Mouse (Mus musculus): ENCODE data around the gene Klrb1c. TPM values are rescaled to one million over a fixed set of nuclear protein-coding genes. Genes with fewer than 3 reads are reported as not detected.
A peak's percentile ranks its signal among the peaks of the same experiment; 100 is the strongest.
"Not testable (repeated sequence)": the region's sequence is repeated elsewhere in the genome, so short reads cannot be mapped to it uniquely, and the experiment has no call there.

The Klrb1c gene
- 160 to 719 TPM (median 207 TPM) in 3 replicates for total RNA-seq (2017)

DNA sequence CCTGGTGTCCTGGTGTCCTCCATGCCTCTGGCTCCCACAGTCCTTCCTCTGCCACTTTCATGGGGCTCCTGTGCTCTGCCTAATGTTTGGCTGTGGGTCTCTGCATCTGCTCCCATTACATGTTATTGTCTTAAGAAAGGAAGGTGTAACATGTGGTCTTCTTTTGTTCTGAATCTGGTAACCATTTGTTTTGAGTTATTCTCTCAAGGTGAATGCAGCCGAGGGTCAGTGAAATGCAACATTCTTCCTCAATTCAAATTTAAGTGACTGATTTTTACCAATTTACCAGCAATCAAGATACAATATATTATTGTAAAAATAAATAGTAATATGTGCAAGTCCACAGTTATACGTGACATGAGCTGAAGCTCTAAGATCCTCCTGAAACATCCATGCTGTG, at the start of gene Klrb1c:
TSS of gene Klrb1c (minus strand) at position 101 of the 400 bp plus-strand sequence.
- no peak for ATAC-seq (replicated peaks; ENCODE audit: insufficient number of reproducible peaks, low FRiP score, low TSS enrichment, poor library complexity, severe bottlenecking)

DNA sequence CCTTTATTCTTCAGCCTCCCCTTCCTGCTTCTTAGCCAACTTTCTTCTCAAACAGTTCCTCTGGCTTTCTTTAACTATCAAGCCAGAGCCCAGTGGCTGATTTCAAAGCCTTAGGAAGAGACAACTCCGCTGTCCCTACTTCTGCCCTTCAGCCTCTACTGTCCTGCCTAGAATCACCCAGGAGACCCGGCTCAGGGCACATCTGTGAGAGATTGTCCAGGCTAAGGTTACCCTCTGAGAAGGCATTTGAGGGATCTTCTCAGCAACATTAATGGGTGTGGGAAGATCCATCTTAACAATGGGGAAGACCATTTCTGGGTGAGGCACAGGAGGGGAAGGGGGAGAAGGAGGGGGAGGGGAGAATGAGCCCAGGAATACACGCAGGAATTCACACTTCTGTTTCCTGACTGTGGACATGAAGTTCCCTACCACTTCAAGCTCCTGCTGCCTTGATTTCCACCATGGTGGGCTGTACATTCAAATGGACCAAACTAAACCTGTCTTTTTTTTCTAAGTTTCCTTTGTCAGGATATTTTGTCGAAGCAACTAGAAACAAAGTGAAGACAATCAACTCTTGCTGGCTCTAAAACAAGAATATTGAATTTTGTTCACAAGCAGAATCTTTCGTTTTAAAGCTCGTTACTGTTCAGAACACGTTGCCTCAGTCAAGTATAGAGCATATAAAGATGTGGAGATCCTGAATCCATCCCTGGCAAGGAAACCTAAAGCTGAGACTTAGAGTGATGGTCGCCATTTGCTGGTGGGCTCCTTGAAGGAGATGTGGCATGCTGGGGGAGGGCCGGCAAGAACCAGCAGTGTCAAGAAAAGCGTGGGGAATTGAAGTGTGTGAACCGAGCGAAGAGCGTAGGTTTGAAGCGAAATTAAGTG, 48.7 kb upstream of the Klrb1c start:
- ATAC-seq (replicated peaks; ENCODE audit: insufficient number of reproducible peaks, low FRiP score, low TSS enrichment, poor library complexity, severe bottlenecking): no peak

DNA sequence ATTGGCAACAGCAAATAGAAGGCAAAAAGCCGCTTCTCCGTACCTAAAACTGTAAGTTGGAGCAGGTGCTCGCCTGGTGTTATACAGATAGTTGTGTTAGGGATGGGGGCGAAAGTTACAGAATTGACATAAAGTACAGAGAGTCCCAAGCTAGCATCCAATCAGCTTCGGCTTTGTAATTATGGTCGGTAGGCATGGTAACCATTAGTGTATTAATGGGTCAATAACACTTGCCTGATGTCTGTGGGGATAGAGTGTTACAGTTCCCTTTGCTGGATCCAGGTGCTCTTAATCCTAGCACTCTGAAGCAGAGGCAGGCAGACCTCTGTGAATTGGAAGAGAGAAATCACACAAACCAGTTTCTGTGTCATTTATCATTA, 47.9 kb upstream of the Klrb1c start:
- ATAC-seq (replicated peaks; ENCODE audit: insufficient number of reproducible peaks, low FRiP score, low TSS enrichment, poor library complexity, severe bottlenecking): no peak

DNA sequence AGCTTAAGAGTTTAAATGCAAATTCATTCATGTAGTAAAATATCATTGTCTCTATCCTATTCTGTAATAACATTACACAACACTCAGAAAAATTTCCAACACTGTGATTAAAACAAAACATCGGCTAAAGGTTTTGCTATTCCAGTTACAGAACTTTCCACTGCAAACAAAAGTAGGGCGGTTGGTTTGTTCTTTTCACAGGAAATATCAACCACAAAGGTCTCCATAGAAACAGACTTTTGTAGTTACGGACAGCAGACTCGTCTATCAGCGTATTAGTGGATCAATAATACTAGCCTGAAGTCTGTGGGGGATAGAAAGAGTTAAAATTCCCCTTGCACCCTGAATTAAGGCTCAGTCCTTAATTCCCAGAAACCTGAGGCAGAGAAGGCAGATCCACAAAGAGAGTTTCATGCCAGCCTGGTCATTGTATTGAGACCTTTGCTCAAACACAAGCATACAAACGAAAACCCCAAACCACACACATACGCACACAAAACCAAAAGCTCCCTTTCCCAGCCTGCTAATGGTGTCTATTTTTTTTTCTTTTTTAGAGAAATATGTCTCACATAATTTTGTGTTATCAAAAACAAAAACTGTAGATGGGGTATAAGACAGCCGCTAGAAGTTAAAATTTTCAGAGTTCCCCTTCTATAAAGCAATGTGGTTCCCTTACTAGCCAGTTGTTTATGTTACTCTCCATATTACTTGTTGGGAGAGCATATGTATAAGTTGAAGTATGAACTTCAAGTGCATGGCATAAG, 47.4 kb upstream of the Klrb1c start:
- ATAC-seq (replicated peaks; ENCODE audit: insufficient number of reproducible peaks, low FRiP score, low TSS enrichment, poor library complexity, severe bottlenecking): no peak

DNA sequence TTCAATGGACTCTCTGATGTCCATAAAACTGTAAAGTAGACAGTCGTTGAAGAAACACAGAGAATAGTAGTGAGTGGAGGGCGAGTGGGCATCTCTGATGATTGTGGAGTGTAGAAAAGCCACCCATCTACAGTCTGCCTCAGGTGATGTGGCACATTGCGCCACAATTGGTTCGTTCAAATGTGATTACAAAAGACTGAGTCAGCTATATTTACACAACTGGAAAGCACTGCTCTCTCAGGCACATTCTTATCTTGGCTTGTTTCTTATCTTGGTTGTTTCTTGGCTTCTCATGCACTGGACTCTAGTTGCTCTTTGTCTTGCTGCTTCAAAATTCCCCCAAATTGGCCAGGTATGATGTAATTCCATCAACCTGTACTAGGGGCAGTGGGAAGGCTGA, 46.6 kb upstream of the Klrb1c start:
- no peak for ATAC-seq (replicated peaks; ENCODE audit: insufficient number of reproducible peaks, low FRiP score, low TSS enrichment, poor library complexity, severe bottlenecking)

DNA sequence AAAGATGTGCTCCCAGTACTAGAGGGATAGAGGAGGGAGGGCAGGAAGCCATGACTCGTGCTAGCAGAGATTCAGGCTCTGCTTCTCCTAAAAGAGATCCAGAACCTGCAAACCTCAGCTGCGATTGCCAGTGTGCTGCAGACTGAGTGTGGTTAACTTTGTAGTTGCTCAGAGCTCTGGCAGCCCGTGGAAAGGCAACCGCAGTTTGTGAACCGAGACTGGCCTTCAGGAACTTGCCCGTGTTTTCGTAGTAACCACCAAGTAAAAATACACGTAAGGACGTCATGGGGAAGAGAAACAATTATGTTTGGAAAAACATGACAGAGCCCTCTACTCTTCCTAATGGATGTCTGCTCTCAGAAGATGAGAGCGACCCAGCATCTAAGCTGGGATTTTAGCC, 44.0 kb upstream of the Klrb1c start:
- ATAC-seq (replicated peaks; ENCODE audit: insufficient number of reproducible peaks, low FRiP score, low TSS enrichment, poor library complexity, severe bottlenecking): 0 out of 2 replicates have a peak, but pooled peaks have one; percentile 34

DNA sequence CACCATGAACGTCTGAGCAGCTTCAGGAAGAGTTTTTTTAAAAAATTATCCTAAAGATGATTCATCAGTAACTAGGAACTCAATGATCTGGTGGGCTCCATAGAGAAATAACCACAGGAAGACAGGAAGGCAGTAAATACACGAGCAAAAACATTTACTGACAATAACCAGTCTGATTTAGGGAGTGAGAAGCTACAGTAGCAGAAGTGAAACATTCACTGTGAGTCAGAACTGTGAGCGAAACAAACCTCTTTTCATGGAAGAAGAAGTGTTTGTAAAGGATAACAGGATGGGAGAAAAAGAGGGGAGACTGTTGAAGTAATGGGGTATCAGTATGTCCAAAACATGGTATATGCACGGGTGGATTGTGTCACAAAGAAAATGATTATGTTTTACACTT, 40.8 kb upstream of the Klrb1c start:
- no peak for ATAC-seq (replicated peaks; ENCODE audit: insufficient number of reproducible peaks, low FRiP score, low TSS enrichment, poor library complexity, severe bottlenecking)

DNA sequence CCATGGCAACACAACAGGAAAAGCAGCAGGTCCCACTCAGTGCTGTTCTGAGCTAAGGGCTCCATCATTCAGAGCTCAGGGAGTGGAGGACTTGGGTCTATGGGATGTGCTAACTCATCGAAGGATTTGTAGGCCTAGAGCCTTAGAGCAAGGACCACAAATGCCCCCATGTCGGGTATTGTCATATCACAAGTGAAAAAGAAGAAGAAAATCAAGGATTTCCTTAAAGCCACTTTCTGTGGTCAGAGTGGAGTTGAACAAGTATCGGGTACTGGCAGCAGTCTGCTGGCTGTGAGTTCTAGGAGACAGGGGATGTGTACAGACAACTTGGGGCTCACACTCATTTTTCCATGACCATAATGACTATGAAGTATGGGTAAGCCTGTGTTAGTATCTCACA, 37.8 kb upstream of the Klrb1c start:
- no peak for ATAC-seq (replicated peaks; ENCODE audit: insufficient number of reproducible peaks, low FRiP score, low TSS enrichment, poor library complexity, severe bottlenecking)

DNA sequence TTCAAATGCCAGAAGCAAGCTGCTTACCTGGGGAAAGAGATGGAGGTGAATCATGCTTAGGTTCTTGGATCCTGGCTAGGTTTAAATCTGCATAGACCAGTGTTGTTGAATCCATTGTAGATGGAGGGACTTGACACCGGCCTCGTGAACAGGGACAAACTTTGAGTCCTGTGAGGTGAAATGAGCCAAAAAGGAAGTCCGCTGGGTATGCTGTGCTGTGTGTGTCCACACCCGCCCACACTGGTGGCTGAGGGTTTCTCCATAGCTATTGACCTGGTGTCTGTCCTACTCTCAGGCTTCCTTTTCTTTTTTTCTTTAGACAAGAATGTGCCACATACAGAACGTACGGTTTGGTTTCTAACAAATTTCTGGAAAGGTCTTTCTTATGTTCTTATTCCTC, 37.1 kb upstream of the Klrb1c start, which contains the start of the genes Gm44511 and Klrb1b:
TSS of gene Gm44511 (minus strand) at position 184 of the 400 bp plus-strand sequence.
TSS of gene Klrb1b (minus strand) at position 200 of the 400 bp plus-strand sequence.
- ATAC-seq (replicated peaks; ENCODE audit: insufficient number of reproducible peaks, low FRiP score, low TSS enrichment, poor library complexity, severe bottlenecking): 0 out of 2 replicates have a peak, but pooled peaks have one; percentile 47

DNA sequence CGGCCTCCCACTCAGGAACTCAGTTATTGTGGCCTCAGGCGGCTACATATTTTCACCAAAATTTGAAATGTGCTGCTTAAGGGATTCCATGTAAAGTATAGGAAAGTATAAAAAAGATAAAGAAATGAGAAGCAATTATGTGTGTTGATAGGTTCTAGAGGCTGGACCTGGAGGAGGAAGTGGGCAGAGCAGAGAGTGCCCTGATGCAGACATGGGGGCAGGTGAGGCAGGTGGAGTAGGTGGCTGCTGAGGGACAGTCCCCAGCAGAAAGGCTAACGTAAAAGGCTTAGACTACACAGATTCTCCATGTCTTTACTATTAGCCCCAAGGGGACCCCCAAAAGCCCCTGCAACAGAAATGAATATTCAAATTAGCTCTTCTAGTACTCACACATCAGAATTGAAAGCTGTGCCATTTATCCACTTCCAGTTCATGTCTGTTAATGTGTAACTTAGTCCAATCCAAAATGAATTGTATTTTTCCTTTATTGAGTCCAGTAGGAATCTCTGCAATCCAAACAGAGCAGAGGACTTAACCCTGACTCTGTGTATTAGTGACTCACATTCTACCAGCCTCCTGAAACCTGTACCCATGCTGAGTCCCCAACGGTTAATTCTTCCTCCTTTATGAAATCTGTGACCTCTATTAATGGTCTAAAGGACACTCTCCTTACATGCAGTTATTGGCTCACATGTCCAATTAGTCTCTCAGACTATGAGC, 29.2 kb upstream of the Klrb1c start:
- no peak for ATAC-seq (replicated peaks; ENCODE audit: insufficient number of reproducible peaks, low FRiP score, low TSS enrichment, poor library complexity, severe bottlenecking)

DNA sequence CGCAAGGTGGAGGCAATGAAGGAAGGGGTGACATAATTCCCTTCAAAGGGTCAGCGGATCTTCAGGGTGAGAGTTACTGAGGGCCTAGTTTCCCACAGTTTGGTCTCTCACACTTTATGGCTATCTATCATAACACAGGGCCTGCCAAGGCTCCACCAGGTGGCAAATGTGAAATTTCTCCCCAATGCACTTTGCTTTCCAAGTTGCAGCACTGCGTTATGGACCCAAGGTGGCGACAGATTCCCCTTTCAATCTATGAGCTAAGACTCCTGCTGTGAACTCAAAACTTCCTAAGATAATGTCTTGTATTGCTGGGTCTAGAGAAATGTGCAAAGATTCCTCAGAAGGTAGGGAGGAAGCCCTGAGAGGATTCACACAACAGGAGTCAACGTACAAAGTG, 19.5 kb upstream of the Klrb1c start:
- peak; percentile 61 for ATAC-seq (replicated peaks; ENCODE audit: insufficient number of reproducible peaks, low FRiP score, low TSS enrichment, poor library complexity, severe bottlenecking)

DNA sequence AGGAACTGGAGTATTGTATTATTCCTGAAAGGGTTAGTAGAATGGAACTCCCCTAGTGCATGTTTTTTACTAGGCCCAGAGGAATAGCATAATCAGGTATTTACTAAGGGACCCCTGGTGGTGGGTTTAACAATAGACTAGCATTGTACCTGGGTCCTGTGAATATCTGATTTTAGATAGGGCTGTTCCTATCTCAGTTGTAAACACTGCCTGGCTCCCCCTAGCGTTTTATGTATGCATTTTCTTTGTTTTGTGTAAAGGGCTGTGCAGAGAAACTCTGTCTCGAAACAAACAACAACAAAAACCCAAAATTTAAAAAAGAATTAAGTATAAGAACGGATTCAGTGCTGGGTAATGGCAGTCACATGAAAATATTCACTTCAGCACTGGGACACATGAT, 18.0 kb upstream of the Klrb1c start:
- ATAC-seq (replicated peaks; ENCODE audit: insufficient number of reproducible peaks, low FRiP score, low TSS enrichment, poor library complexity, severe bottlenecking): no peak

DNA sequence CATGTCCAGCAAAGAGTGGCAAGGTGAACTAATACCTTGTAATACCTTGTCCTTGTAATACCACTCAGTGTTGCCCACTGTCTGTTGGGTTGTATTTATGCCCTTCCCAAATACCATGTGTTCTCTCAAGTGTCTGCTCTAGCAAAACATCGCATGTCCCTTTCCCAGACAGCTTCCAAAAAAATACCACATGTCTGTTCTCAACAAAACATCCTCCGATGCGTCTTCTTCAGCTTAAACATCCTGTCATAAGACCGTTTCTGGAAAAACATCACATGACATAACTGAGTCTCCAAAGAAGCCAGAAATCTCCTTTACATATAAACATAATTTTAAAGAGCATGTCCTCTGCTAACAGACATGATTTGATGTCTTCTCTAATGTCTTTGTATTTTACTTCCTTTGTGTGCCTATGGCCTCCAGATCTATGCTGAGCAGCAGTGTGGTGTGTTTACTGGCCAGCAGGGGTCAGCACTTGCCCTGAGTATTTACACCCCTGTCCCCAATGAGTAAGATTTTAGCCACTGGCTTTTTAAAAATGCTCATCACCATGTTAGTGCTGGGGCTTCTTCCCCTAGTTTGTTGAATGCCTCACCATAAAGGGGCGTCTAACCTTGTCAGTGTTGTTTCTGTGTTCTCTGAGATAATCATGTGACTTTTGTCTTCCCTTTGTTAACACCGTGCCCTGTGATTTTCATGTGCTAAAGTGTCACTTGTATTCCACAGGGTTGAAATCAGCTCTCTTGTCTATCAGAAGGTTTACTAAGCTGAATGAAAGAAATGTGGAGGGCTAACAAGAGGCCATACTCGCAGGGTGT, 16.0 kb upstream of the Klrb1c start:
- ATAC-seq (replicated peaks; ENCODE audit: insufficient number of reproducible peaks, low FRiP score, low TSS enrichment, poor library complexity, severe bottlenecking): peak; percentile 58

DNA sequence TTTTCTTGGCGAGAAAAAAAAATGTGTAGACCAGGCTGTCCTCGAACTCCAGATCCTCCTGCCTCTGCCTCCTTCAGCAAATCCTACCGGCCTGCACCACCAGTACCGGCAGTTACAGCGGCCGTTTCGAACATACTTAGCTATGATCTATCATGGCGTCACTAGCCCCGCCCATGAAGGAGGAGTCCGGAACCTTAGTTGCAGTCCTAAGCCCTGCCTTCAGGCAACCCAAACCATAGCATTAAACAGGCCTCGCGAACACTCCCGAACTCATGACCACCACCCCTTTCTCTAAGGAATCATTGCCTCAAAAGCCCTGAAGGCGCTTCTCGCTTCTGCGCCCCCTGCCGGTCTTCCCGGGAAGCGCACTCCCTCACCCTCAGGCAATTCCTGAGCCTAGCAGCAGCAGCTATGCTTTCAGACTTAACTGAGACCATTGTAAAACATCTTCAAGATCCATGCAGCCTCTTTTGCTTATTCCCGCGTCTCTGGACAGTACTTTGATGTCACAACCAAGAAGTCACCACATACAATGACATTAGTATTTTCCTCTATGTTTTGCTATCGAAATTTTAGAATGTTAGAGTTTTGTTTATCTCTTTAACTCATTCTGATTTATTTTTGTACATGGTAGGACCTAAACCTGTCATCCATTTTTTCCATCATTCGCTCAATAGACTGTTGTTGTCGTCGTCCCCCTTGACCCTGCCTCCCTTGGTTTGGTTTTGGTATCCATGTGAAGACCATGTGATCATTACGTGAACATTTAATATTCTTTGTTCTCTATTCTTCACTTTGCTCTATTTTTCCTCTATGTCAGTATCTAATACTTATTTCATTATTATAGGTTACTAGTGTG, 14.2 kb upstream of the Klrb1c start:
- ATAC-seq (replicated peaks; ENCODE audit: insufficient number of reproducible peaks, low FRiP score, low TSS enrichment, poor library complexity, severe bottlenecking): peak; percentile 76

DNA sequence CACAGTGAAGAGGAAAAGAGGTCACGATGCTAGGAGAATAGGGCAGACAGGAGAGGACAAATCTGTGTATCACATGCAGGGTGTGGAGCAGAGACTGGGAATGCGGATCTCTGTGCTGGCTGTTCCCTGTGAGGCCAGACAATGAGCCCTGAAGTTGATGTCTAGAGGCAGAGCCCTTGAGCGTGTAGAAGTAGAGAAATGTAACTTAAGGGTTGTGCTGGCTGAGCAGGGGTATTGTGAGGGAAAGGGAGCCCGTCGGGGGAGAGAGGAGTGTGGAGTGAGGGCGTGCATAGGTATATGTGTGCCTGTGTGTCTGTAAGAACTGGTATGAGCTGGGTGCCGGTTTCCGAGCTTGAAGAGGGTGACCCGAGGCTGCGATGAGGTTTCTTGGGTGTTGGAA, 13.5 kb upstream of the Klrb1c start:
- no peak for ATAC-seq (replicated peaks; ENCODE audit: insufficient number of reproducible peaks, low FRiP score, low TSS enrichment, poor library complexity, severe bottlenecking)

DNA sequence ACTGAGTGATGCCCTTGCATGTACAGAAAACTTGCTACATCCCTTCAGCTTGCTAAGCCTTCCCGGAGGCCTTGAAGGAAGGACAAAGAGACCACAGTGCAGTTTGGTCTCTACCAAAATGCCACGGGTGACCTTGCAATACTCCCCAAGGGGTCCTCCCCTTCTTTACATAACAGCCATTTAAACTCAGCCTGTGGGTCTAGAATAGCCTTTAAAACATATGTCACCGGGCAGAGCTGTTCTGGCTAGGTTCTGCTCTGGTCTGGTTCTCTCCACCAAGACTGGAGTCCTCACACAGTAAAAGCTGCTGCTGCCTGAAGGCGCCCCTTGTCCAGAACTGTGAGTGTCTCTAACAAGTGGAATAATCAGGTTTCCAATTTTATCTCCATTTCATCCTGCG, 11.7 kb upstream of the Klrb1c start:
- not testable (repeated sequence) for ATAC-seq (replicated peaks; ENCODE audit: insufficient number of reproducible peaks, low FRiP score, low TSS enrichment, poor library complexity, severe bottlenecking)

DNA sequence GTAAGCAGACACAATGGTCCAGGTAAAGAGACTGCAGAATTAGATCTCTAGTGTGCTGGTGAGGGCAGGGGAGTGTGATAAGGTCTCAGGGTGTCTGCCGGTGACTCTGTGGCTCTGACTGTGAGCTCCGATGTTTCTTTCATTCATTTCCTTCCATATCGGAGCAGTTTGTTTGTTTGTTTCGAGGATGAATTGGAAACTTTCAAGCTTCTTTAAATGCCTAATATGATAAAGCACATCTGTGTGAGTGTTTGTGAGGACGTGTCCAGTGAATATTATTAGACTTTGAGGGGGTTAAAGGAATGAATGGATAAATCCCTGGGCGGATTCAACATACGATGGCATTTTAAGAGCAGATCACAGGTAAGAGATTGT, 10.9 kb upstream of the Klrb1c start:
- ATAC-seq (replicated peaks; ENCODE audit: insufficient number of reproducible peaks, low FRiP score, low TSS enrichment, poor library complexity, severe bottlenecking): no peak

Data from monocyte, adult 5-6 weeks (primary cell).